Mouse (Mus musculus): ENCODE measurements at regions not wholly inside any gene's neighbourhood (a gene's known extent, or its start where the extent isn't known, plus 50 kb on each side); places are given as distances from the start of the nearest gene placed in this dataset.

- no peak for DNase-seq (ENCODE audit: low spot score)
Measured at GRCm38 (mm10) chr9:67117639-67118038, 68.4 kb upstream of the Tpm1 start.

- no peak for DNase-seq (ENCODE audit: low spot score)
Measured at GRCm38 (mm10) chr9:67115991-67116390, 66.8 kb upstream of the Tpm1 start.

GRCm38 (mm10) chr9:67114099-67114498 is 64.9 kb upstream of the Tpm1 start:
- DNase-seq (ENCODE audit: low spot score) = no peak

GRCm38 (mm10) chr9:67111836-67112584 is 62.8 kb upstream of the Tpm1 start:
- DNase-seq (ENCODE audit: low spot score) = no peak

- DNase-seq (ENCODE audit: low spot score) = no peak
Measured at GRCm38 (mm10) chr9:67107938-67108337, 58.7 kb upstream of the Tpm1 start.

- DNase-seq (ENCODE audit: low spot score) = no peak
Measured at GRCm38 (mm10) chr9:67105867-67106266, 56.7 kb upstream of the Tpm1 start.

GRCm38 (mm10) chr9:67105216-67105615 is 56.0 kb upstream of the Tpm1 start:
- DNase-seq (ENCODE audit: low spot score) = no peak

- no peak for DNase-seq (ENCODE audit: low spot score)
Measured at GRCm38 (mm10) chr9:67104616-67105015, 55.4 kb upstream of the Tpm1 start.

GRCm38 (mm10) chr9:67102578-67102977 is 53.4 kb upstream of the Tpm1 start:
- no peak for DNase-seq (ENCODE audit: low spot score)

GRCm38 (mm10) chr9:67099471-67099870 is 50.3 kb upstream of the Tpm1 start:
- DNase-seq (ENCODE audit: low spot score) = no peak

Measured in layer of hippocampus, adult 11-12 months (tissue).